Mouse (Mus musculus) kidney, postnatal 0 days (tissue): ENCODE data around the gene Mtmr14. TPM values are rescaled to one million over a fixed set of nuclear protein-coding genes. Genes with fewer than 3 reads are reported as not detected.

Experiments used
- ATAC-seq: fragments of 200-750 bp; cut with Nextera tagmentation; replicated peaks from 2 replicates; pipeline ENCODE4 v1.8.0; 2017; ENCODE audit warnings: low read depth, moderate number of reproducible peaks, moderate TSS enrichment, moderate library complexity; ENCODE audit not compliant: low FRiP score
- DNase-seq: peaks from one replicate; pipeline ENCODE4 v3.0.0-alpha.2; 2016; ENCODE audit warnings: low spot score
- H3K27ac ChIP-seq: fragments of 300-500 bp; sonication (generic); 2 replicates; pipeline ENCODE4 v1.5.1; 2014; ENCODE audit warnings: mild to moderate bottlenecking
- H3K27me3 ChIP-seq: fragments of 300-500 bp; sonication (generic); 2 replicates; pipeline ENCODE4 v1.6.1; 2014; ENCODE audit warnings: low read length, mixed read lengths; ENCODE audit not compliant: insufficient read depth
- H3K36me3 ChIP-seq: fragments of 300-500 bp; sonication (generic); 2 replicates; pipeline ENCODE4 v1.6.1; 2014; ENCODE audit warnings: low read length, mixed read lengths; ENCODE audit not compliant: insufficient read depth
- H3K4me1 ChIP-seq: fragments of 300-500 bp; sonication (generic); replicated peaks from 2 replicates; pipeline ENCODE4 v1.6.1; 2014; ENCODE audit warnings: antibody characterized with exemption, low read length, mixed read lengths; ENCODE audit not compliant: insufficient read depth
- H3K4me2 ChIP-seq: fragments of 300-500 bp; sonication (generic); 2 replicates; pipeline ENCODE4 v1.6.1; 2014; ENCODE audit warnings: mild to moderate bottlenecking, low read length, moderate library complexity, mixed read lengths
- H3K4me3 ChIP-seq: fragments of 300-500 bp; sonication (generic); replicated peaks from 2 replicates; pipeline ENCODE4 v1.5.1; 2014; ENCODE audit warnings: low read depth, low read length
- H3K9ac ChIP-seq: fragments of 300-500 bp; sonication (generic); 2 replicates; pipeline ENCODE4 v1.6.1; 2014; ENCODE audit warnings: low read depth, low read length
- H3K9me3 ChIP-seq: fragments of 300-500 bp; sonication (generic); replicated peaks from 2 replicates; pipeline ENCODE4 v1.6.1; 2016; ENCODE audit warnings: low read length, inconsistent platforms, mixed read lengths
- CTCF ChIP-seq: IDR thresholded peaks from 2 replicates; pipeline ENCODE4 v1.5.1; 2016; ENCODE audit warnings: antibody characterized with exemption, low read depth, mild to moderate bottlenecking, moderate library complexity
- WGBS: fragments of 180-500 bp; shearing (Covaris S2); extraction: QIAGEN DNeasy Blood & Tissue Kit; methylation state at CpG from one replicate; pipeline ENCODE4 v1.1.7; 2014; 5-methylcytosine and 5-hydroxymethylcytosine counted together
- polyA plus RNA-seq: library from polyadenylated mRNA; unstranded; fragments of >200 nt; fragmentation: Nextera tagmentation; extraction: Ambion mirVana; gene quantifications from 2 replicates; pipeline ENCODE4 v1.2.1, GENCODE M21; 2015

Mtmr14 gene
- polyA plus RNA-seq, 1 experiment from 2014 or later, result 33.7 TPM

- no peak overlapping the region for H3K4me2 ChIP-seq
- H3K9me3 ChIP-seq, result no peaks in the 10 kb centered on the region
- ATAC-seq, result no peak
- no peak overlapping the region for H3K4me3 ChIP-seq
- H3K27me3 ChIP-seq, result no peaks in the 10 kb centered on the region
- TF ChIP-seq CTCF, result peak; percentile 28; the same call in 1 of the 2 replicates
- DNase-seq, result no peak
- no peak overlapping the region for H3K9ac ChIP-seq
- H3K4me1 ChIP-seq, result no peaks in the 10 kb centered on the region
- no peak overlapping the region for H3K27ac ChIP-seq
- H3K36me3 ChIP-seq, result peaks cover 43% of the 10 kb centered on the region
Measured at GRCm38 (mm10) chr6:113251921-113252320, 14.3 kb downstream of the Mtmr14 start.

- H3K27ac ChIP-seq, result no peak overlapping the region
- peaks cover 51% of the 10 kb centered on the region for H3K36me3 ChIP-seq
- H3K9ac ChIP-seq, result no peak overlapping the region
- ATAC-seq (no peak), DNase-seq (no peak)
- no peaks in the 10 kb centered on the region for H3K4me1 ChIP-seq
- H3K9me3 ChIP-seq, result no peaks in the 10 kb centered on the region
- no peak overlapping the region for H3K4me2 ChIP-seq
- TF ChIP-seq CTCF, result no peak
- H3K4me3 ChIP-seq, result no peak overlapping the region
- no peaks in the 10 kb centered on the region for H3K27me3 ChIP-seq
Measured at GRCm38 (mm10) chr6:113254899-113255298, 17.3 kb downstream of the Mtmr14 start.

GRCm38 (mm10) chr6:113261174-113261858 is 23.7 kb downstream of the Mtmr14 start:
- Histone ChIP-seq H3K27me3 (no peaks in the 10 kb centered on the region), H3K4me1 (no peaks in the 10 kb centered on the region), H3K27ac (no peak overlapping the region), H3K36me3 (peaks cover 60% of the 10 kb centered on the region), H3K9ac (no peak overlapping the region), H3K4me3 (no peak overlapping the region), H3K4me2 (no peak overlapping the region), H3K9me3 (no peaks in the 10 kb centered on the region)
- no peak for ATAC-seq
- no peak for DNase-seq
- WGBS, result 84% methylated on average over 8 of the region's 8 CpGs
- peak; percentile 20; the same call in 1 of the 2 replicates for TF ChIP-seq CTCF

- no peak overlapping the region for H3K27ac ChIP-seq
- ATAC-seq, result no peak
- H3K4me1 ChIP-seq, result no peaks in the 10 kb centered on the region
- H3K27me3 ChIP-seq, result no peaks in the 10 kb centered on the region
- H3K9ac ChIP-seq, result no peak overlapping the region
- WGBS, result 78% methylated on average over 6 of the region's 6 CpGs
- no peak for DNase-seq
- no peaks in the 10 kb centered on the region for H3K9me3 ChIP-seq
- H3K36me3 ChIP-seq, result peaks cover 65% of the 10 kb centered on the region
- TF ChIP-seq CTCF, result no peak
- no peak overlapping the region for H3K4me2 ChIP-seq
- no peak overlapping the region for H3K4me3 ChIP-seq
Measured at GRCm38 (mm10) chr6:113263531-113263930, 25.9 kb downstream of the Mtmr14 start.

GRCm38 (mm10) chr6:113264429-113264828 is 26.8 kb downstream of the Mtmr14 start:
- H3K27me3 ChIP-seq, result no peaks in the 10 kb centered on the region
- H3K4me2 ChIP-seq, result no peak overlapping the region
- H3K4me1 ChIP-seq, result no peaks in the 10 kb centered on the region
- TF ChIP-seq CTCF, result no peak
- H3K9ac ChIP-seq, result no peak overlapping the region
- ATAC-seq (no peak), DNase-seq (no peak)
- H3K4me3 ChIP-seq, result no peak overlapping the region
- peaks cover 66% of the 10 kb centered on the region for H3K36me3 ChIP-seq
- H3K27ac ChIP-seq, result no peak overlapping the region
- no peaks in the 10 kb centered on the region for H3K9me3 ChIP-seq
- WGBS, result 92% methylated on average over 8 of the region's 8 CpGs

GRCm38 (mm10) chr6:113266996-113267655 is 29.5 kb downstream of the Mtmr14 start:
- Histone ChIP-seq H3K4me3 (no peak overlapping the region), H3K9ac (no peak overlapping the region), H3K36me3 (peaks cover 75% of the 10 kb centered on the region), H3K27me3 (no peaks in the 10 kb centered on the region), H3K4me2 (no peak overlapping the region), H3K27ac (no peak overlapping the region), H3K4me1 (no peaks in the 10 kb centered on the region), H3K9me3 (no peaks in the 10 kb centered on the region)
- WGBS, result 90% methylated on average over 7 of the region's 7 CpGs
- DNase-seq (no peak), ATAC-seq (no peak)
- no peak for TF ChIP-seq CTCF
